Mouse (Mus musculus) E14TG2a.4 (cell line): ENCODE data around the gene Cpne8.

Experiments
- CTCF ChIP-seq: conservative IDR thresholded peaks from 2 replicates; pipeline ENCODE4 v1.5.1; 2014; ENCODE audit warnings: low read length
- POU5F1 ChIP-seq: IDR thresholded peaks from 2 replicates; pipeline ENCODE4 v1.6.1; 2014; ENCODE audit warnings: low read length, borderline replicate concordance

DNA sequence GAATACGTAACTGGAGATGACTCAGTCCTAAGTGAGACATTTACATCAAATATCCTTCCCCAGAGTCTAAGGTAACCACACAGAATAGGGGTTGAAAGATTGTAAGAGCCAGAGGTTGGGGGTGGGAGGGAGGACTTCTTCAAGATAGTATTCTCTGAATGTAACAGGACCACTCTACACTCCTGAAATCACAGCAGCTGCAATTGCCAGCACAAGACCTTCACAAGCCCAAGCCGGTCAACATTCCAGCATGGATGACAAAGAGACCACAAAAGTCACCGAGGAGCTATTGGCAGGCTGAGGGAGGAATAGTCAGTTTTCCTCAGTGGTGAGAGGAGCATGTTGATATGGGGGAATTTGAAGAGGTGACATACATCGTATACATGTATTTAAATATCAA lies 166.5 kb downstream of the Cpne8 start:
- TF ChIP-seq CTCF (no peak), POU5F1 (no peak)
